Mouse (Mus musculus): ENCODE results near the gene Hsd3b1. TPM values are rescaled to one million over a fixed set of nuclear protein-coding genes. Genes with fewer than 3 reads are reported as not detected.

Hsd3b1 gene
- polyA plus RNA-seq (2012; rRNA removed), result 0.22 and 21.5 TPM in 2 replicates

DNA sequence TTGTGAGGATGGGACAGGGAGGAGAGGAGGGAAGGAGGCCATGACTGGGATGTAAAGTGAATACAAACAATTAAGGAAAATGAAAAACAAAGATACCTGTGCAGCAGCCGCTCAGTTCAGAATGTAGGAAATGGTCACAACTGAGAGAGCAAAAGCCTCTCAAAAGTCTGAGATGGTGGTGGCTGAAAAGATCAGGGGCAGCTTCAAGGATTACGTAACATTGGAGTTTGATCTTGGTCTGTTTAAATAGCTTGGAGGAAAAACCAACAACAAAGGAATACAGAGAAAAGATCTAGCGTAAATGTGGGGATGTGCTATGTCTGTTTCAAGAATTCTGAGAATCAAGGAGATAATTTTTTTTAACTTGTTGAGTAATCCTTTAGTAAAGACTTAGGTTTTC is at the start of gene Hsd3b1:
Hsd3b1 (minus strand) TSS at position 219 of the 400 bp plus-strand sequence.
- no peaks in the 10 kb centered on the region for H3K4me1 ChIP-seq (ENCODE audit: control insufficient read depth, insufficient read depth, low read length)
- no peaks in the 10 kb centered on the region for H3K27me3 ChIP-seq (replicated peaks; ENCODE audit: control insufficient read depth, insufficient read depth, low read length)
- DNase-seq, result no peak
- WGBS, result 77% methylated on average over 3 of the region's 3 CpGs
- H3K27ac ChIP-seq (ENCODE audit: insufficient read depth, low read depth, low read length), result no peak within 1 kb of the TSS
- TF ChIP-seq CTCF (conservative IDR thresholded peaks at IDR 0.05; ENCODE audit: insufficient read depth, insufficient read length, low read depth, low read length) (no peak), POLR2A (IDR thresholded peaks at IDR 0.05; ENCODE audit: low read depth, low read length) (no peak)
- no peaks in the 10 kb centered on the region for H3K36me3 ChIP-seq (ENCODE audit: control insufficient read depth, insufficient read depth, low read length)
- no peak within 1 kb of the TSS for H3K4me3 ChIP-seq (ENCODE audit: insufficient read depth, low read depth, low read length)

DNA sequence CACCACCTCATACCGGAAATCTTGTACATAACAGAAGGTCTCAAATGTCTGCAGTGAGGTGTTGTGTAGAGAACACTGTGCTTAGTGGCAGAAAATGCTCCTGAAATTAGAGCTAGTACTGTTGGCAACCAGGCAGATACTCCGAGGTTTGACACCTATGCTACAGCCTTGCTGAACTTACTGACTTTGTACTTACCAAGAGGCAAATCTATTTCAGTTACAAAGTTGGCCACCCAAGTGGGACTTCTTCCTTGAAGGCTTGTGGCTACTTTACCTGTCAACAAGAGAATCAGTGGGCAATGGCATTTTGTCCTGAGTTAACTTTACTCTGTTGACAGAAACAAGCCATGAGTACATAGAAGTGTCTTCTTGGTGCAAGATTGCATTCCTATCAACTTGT is 38.0 kb upstream of the Hsd3b1 start:
- peak; percentile 56 for DNase-seq
- no peak for TF ChIP-seq CTCF (conservative IDR thresholded peaks at IDR 0.05; ENCODE audit: insufficient read depth, insufficient read length, low read depth, low read length)
- no peak for TF ChIP-seq POLR2A (IDR thresholded peaks at IDR 0.05; ENCODE audit: low read depth, low read length)
- Histone ChIP-seq H3K36me3 (ENCODE audit: control insufficient read depth, insufficient read depth, low read length) (no peaks in the 10 kb centered on the region), H3K4me3 (ENCODE audit: insufficient read depth, low read depth, low read length) (no peak overlapping the region), H3K27ac (ENCODE audit: insufficient read depth, low read depth, low read length) (no peak overlapping the region), H3K27me3 (replicated peaks; ENCODE audit: control insufficient read depth, insufficient read depth, low read length) (no peaks in the 10 kb centered on the region), H3K4me1 (ENCODE audit: control insufficient read depth, insufficient read depth, low read length) (peaks cover 8% of the 10 kb centered on the region)
- 90% methylated on average over 2 of the region's 2 CpGs for WGBS

GRCm38 (mm10) chr3:98895071-98895601 is 35.5 kb upstream of the Hsd3b1 start:
- Histone ChIP-seq H3K36me3 (ENCODE audit: control insufficient read depth, insufficient read depth, low read length) (no peaks in the 10 kb centered on the region), H3K4me3 (ENCODE audit: insufficient read depth, low read depth, low read length) (peak overlapping the region; percentile 21; the same call in 1 of the 2 replicates), H3K4me1 (ENCODE audit: control insufficient read depth, insufficient read depth, low read length) (peaks cover 8% of the 10 kb centered on the region), H3K27ac (ENCODE audit: insufficient read depth, low read depth, low read length) (peak overlapping the region; percentile 37), H3K27me3 (replicated peaks; ENCODE audit: control insufficient read depth, insufficient read depth, low read length) (no peaks in the 10 kb centered on the region)
- peak; percentile 69 for DNase-seq
- TF ChIP-seq CTCF (conservative IDR thresholded peaks at IDR 0.05; ENCODE audit: insufficient read depth, insufficient read length, low read depth, low read length) (peak; percentile 27; the same call in 1 of the 2 replicates), POLR2A (IDR thresholded peaks at IDR 0.05; ENCODE audit: low read depth, low read length) (no peak)
- 19% methylated on average over 10 of the region's 10 CpGs for WGBS

DNA sequence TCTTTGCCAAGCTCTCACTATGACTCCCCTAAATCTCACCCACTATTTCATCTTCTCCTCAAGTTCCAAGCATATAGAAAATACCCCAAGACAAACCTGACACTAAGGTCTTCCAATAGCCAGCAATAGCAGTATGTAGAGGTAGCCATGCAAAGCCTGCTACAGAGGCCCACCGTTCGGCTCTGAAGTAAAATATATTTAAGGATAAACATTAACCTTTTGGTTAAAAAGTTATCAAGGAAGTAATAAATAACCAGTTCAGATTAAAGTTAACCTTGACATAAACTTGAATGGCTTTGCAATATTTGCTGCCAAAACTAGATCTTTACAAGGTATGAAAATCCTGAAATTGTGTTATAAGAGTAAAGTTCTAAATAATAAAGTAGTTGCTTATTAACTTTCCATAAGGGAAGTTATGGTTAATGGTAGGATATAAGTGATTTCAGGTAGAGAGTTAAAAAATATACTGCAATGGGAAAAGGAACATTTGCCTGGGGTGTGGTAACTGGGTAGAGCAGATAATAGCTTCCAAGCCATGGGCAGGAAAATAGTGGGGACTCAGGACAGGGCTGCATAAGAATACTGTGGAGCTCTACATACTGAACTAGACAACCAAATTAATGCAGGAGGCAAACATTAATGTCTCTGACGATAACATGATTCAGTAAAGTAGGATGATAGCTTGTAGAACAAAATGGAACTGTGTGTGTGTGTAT is 33.6 kb upstream of the Hsd3b1 start, which contains the start of gene Hao2:
Hao2 (minus strand) TSS at position 183 of the 716 bp plus-strand sequence.
- peak; percentile 62 for DNase-seq
- peak within 1 kb of the TSS; percentile 37; the same call in 1 of the 2 replicates for H3K4me3 ChIP-seq (ENCODE audit: insufficient read depth, low read depth, low read length)
- peak within 1 kb of the TSS; percentile 90 for H3K27ac ChIP-seq (ENCODE audit: insufficient read depth, low read depth, low read length)
- H3K4me1 ChIP-seq (ENCODE audit: control insufficient read depth, insufficient read depth, low read length), result peaks cover 8% of the 10 kb centered on the region
- TF ChIP-seq CTCF (conservative IDR thresholded peaks at IDR 0.05; ENCODE audit: insufficient read depth, insufficient read length, low read depth, low read length) (no peak), POLR2A (IDR thresholded peaks at IDR 0.05; ENCODE audit: low read depth, low read length) (no peak)
- WGBS, result 26% methylated on average over 3 of the region's 3 CpGs
- no peaks in the 10 kb centered on the region for H3K36me3 ChIP-seq (ENCODE audit: control insufficient read depth, insufficient read depth, low read length)
- no peaks in the 10 kb centered on the region for H3K27me3 ChIP-seq (replicated peaks; ENCODE audit: control insufficient read depth, insufficient read depth, low read length)

GRCm38 (mm10) chr3:98890430-98890829 is 30.8 kb upstream of the Hsd3b1 start:
- peaks cover 8% of the 10 kb centered on the region for H3K4me1 ChIP-seq (ENCODE audit: control insufficient read depth, insufficient read depth, low read length)
- WGBS, result 54% methylated on average over 4 of the region's 4 CpGs
- no peaks in the 10 kb centered on the region for H3K27me3 ChIP-seq (replicated peaks; ENCODE audit: control insufficient read depth, insufficient read depth, low read length)
- DNase-seq, result peak; percentile 36
- no peak overlapping the region for H3K4me3 ChIP-seq (ENCODE audit: insufficient read depth, low read depth, low read length)
- TF ChIP-seq CTCF (conservative IDR thresholded peaks at IDR 0.05; ENCODE audit: insufficient read depth, insufficient read length, low read depth, low read length) (no peak), POLR2A (IDR thresholded peaks at IDR 0.05; ENCODE audit: low read depth, low read length) (no peak)
- peak overlapping the region; percentile 35 for H3K27ac ChIP-seq (ENCODE audit: insufficient read depth, low read depth, low read length)
- H3K36me3 ChIP-seq (ENCODE audit: control insufficient read depth, insufficient read depth, low read length), result no peaks in the 10 kb centered on the region

DNA sequence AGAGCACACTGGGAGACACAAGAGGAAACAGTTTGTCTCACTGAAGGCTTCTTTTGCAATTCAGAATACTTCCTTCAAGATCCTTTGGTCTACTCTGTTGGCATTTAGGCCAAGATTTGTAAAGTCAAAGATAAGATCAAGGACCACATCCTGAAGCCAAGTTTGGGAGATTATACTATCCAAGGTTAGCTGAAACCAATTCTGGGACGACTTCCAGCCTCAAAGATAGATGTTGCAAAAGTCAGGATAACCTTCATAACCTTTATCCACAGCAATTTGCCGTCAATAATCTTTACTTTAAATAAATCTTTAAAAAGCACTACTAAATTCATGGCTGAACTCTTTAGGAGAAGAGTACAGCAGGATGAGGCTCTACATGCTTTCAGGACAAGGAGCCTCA is 28.6 kb upstream of the Hsd3b1 start:
- no peak for DNase-seq
- H3K4me1 ChIP-seq (ENCODE audit: control insufficient read depth, insufficient read depth, low read length), result no peaks in the 10 kb centered on the region; the same call in 1 of the 2 replicates
- no peaks in the 10 kb centered on the region for H3K36me3 ChIP-seq (ENCODE audit: control insufficient read depth, insufficient read depth, low read length)
- WGBS, result 64% methylated on average over 2 of the region's 2 CpGs
- no peak overlapping the region for H3K4me3 ChIP-seq (ENCODE audit: insufficient read depth, low read depth, low read length)
- TF ChIP-seq POLR2A (IDR thresholded peaks at IDR 0.05; ENCODE audit: low read depth, low read length) (no peak), CTCF (conservative IDR thresholded peaks at IDR 0.05; ENCODE audit: insufficient read depth, insufficient read length, low read depth, low read length) (no peak)
- no peak overlapping the region for H3K27ac ChIP-seq (ENCODE audit: insufficient read depth, low read depth, low read length)
- H3K27me3 ChIP-seq (replicated peaks; ENCODE audit: control insufficient read depth, insufficient read depth, low read length), result no peaks in the 10 kb centered on the region

GRCm38 (mm10) chr3:98880831-98881230 is 21.2 kb upstream of the Hsd3b1 start:
- no peak for DNase-seq

More at GRCm38 (mm10) chr3:98880831-98881230, 21.2 kb upstream of the Hsd3b1 start:
- 92% methylated on average over 2 of the region's 2 CpGs for WGBS
- Histone ChIP-seq H3K4me1 (ENCODE audit: control insufficient read depth, insufficient read depth, low read length) (0 out of 2 replicates have a peak, but pooled peaks cover 3% of the 10 kb centered on the region), H3K27ac (ENCODE audit: insufficient read depth, low read depth, low read length) (no peak overlapping the region), H3K36me3 (ENCODE audit: control insufficient read depth, insufficient read depth, low read length) (peaks cover 4% of the 10 kb centered on the region; the same call in 1 of the 2 replicates), H3K27me3 (replicated peaks; ENCODE audit: control insufficient read depth, insufficient read depth, low read length) (no peaks in the 10 kb centered on the region), H3K4me3 (ENCODE audit: insufficient read depth, low read depth, low read length) (no peak overlapping the region)
- no peak for TF ChIP-seq CTCF (conservative IDR thresholded peaks at IDR 0.05; ENCODE audit: insufficient read depth, insufficient read length, low read depth, low read length)
- no peak for TF ChIP-seq POLR2A (IDR thresholded peaks at IDR 0.05; ENCODE audit: low read depth, low read length)
